Mouse (Mus musculus) erythroblast, embryonic 14.5 days (primary cell): Measurements from ENCODE around the gene Tfap2c.

Experiments
- GATA1 ChIP-seq: IDR thresholded peaks from 2 replicates; pipeline ENCODE4 v1.6.1; 2012; ENCODE audit warnings: low read length, inconsistent platforms, mixed read lengths
- TAL1 ChIP-seq: IDR thresholded peaks from 3 replicates; pipeline ENCODE4 v1.6.1; 2012; ENCODE audit warnings: low read length, inconsistent platforms, mixed read lengths

- TF ChIP-seq GATA1 (no peak), TAL1 (no peak)
Observed at GRCm38 (mm10) chr2:172568466-172568865, 19.1 kb downstream of the Tfap2c start.
